Mouse (Mus musculus) cerebellum, adult 18-20 months (tissue): ENCODE results near the gene Dhdds.
A peak's percentile ranks its signal among the peaks of the same experiment; 100 is the strongest.

Experiments used
- DNase-seq, 2 experiments: peaks; one replicate each; pipeline ENCODE4 v3.0.0; 2021

The Dhdds gene

GRCm38 (mm10) chr4:134000466-134001438, at the start of gene Dhdds:
Gene Dhdds (minus strand): TSS chr4:134000918.
- peak; percentile 97 for DNase-seq

GRCm38 (mm10) chr4:134047648-134048047, 46.9 kb upstream of the Dhdds start:
- DNase-seq = no peak

GRCm38 (mm10) chr4:134043041-134043440, 42.3 kb upstream of the Dhdds start:
- DNase-seq = no peak

- no peak for DNase-seq
Observed at GRCm38 (mm10) chr4:134041317-134042123, 40.8 kb upstream of the Dhdds start.

GRCm38 (mm10) chr4:134035953-134036352, 35.2 kb upstream of the Dhdds start:
- DNase-seq = peak; percentile 75 to 88

GRCm38 (mm10) chr4:134025802-134026201, 25.1 kb upstream of the Dhdds start:
- DNase-seq = no peak

- peak in 1 of 2 experiments; percentile 12 for DNase-seq
Observed at GRCm38 (mm10) chr4:134020621-134021020, 19.9 kb upstream of the Dhdds start.

- peak; percentile 75 to 77 for DNase-seq
Observed at GRCm38 (mm10) chr4:134019641-134020351, 19.1 kb upstream of the Dhdds start.

- DNase-seq = no peak
Observed at GRCm38 (mm10) chr4:134019210-134019609, 18.5 kb upstream of the Dhdds start.

- DNase-seq = no peak
Observed at GRCm38 (mm10) chr4:134018779-134019145, 18.0 kb upstream of the Dhdds start, which contains the start of gene Lin28a. Gene Lin28a (minus strand): TSS chr4:134018841.

- no peak for DNase-seq
Observed at GRCm38 (mm10) chr4:134018038-134018778, 17.5 kb upstream of the Dhdds start.

- DNase-seq = no peak
Observed at GRCm38 (mm10) chr4:134017201-134017865, 16.6 kb upstream of the Dhdds start.

GRCm38 (mm10) chr4:134016767-134017166, 16.0 kb upstream of the Dhdds start:
- DNase-seq = no peak

GRCm38 (mm10) chr4:134016208-134016607, 15.5 kb upstream of the Dhdds start:
- no peak for DNase-seq

GRCm38 (mm10) chr4:134012858-134013528, 12.3 kb upstream of the Dhdds start:
- no peak for DNase-seq

- DNase-seq = no peak
Observed at GRCm38 (mm10) chr4:134011450-134012414, 11.0 kb upstream of the Dhdds start.

GRCm38 (mm10) chr4:134009709-134010108, 9.0 kb upstream of the Dhdds start:
- no peak for DNase-seq

- no peak for DNase-seq
Observed at GRCm38 (mm10) chr4:134006845-134007244, 6.1 kb upstream of the Dhdds start.

- no peak for DNase-seq
Observed at GRCm38 (mm10) chr4:134005581-134006358, 5.1 kb upstream of the Dhdds start.
